Mouse (Mus musculus): ENCODE measurements around the gene Ccdc127.

GRCm38 (mm10) chr13:74382289-74382688 lies 32.2 kb downstream of the Ccdc127 start:
- TF ChIP-seq CTCF (conservative IDR thresholded peaks at IDR 0.05; ENCODE audit: low read length) (no peak), POU5F1 (IDR thresholded peaks at IDR 0.05; ENCODE audit: borderline replicate concordance, low read length) (no peak)

Data from E14TG2a.4 (cell line).